Mouse (Mus musculus): ENCODE data around the gene Syne3.
A peak's percentile ranks its signal among the peaks of the same experiment; 100 is the strongest.

Gene Syne3

GRCm38 (mm10) chr12:104917927-104918326, 91.7 kb downstream of the Syne3 start:
- DNase-seq = no peak

GRCm38 (mm10) chr12:104917297-104917696, 92.3 kb downstream of the Syne3 start:
- no peak for DNase-seq

- DNase-seq = no peak
These were observed 92.8 kb downstream of the Syne3 start for GRCm38 (mm10) chr12:104916776-104917175.

GRCm38 (mm10) chr12:104915681-104916080, 93.9 kb downstream of the Syne3 start:
- DNase-seq = no peak

GRCm38 (mm10) chr12:104912990-104913389, 96.6 kb downstream of the Syne3 start:
- no peak for DNase-seq

- DNase-seq = no peak
These were observed 97.2 kb downstream of the Syne3 start for GRCm38 (mm10) chr12:104912281-104912933.

GRCm38 (mm10) chr12:104909750-104910149, 99.9 kb downstream of the Syne3 start:
- no peak for DNase-seq

GRCm38 (mm10) chr12:104908986-104909385, 100.6 kb downstream of the Syne3 start:
- DNase-seq = no peak

- DNase-seq = no peak
These were observed 101.4 kb downstream of the Syne3 start for GRCm38 (mm10) chr12:104908024-104908781.

- DNase-seq = no peak
These were observed 102.5 kb downstream of the Syne3 start for GRCm38 (mm10) chr12:104907133-104907532.

GRCm38 (mm10) chr12:104904138-104904537, 105.5 kb downstream of the Syne3 start:
- no peak for DNase-seq

- DNase-seq = no peak
These were observed 107.1 kb downstream of the Syne3 start for GRCm38 (mm10) chr12:104902392-104903053.

GRCm38 (mm10) chr12:104901320-104901719, 108.3 kb downstream of the Syne3 start:
- DNase-seq = no peak

- no peak for DNase-seq
These were observed 109.8 kb downstream of the Syne3 start for GRCm38 (mm10) chr12:104899835-104900234.

- no peak for DNase-seq
These were observed 110.4 kb downstream of the Syne3 start for GRCm38 (mm10) chr12:104899161-104899560.

GRCm38 (mm10) chr12:104898718-104899117, 110.9 kb downstream of the Syne3 start:
- peak; percentile 26 to 51 for DNase-seq

- no peak for DNase-seq
These were observed 112.5 kb downstream of the Syne3 start for GRCm38 (mm10) chr12:104897051-104897618.

- peak in 1 of 2 experiments; percentile 36 for DNase-seq
These were observed 113.0 kb downstream of the Syne3 start for GRCm38 (mm10) chr12:104896640-104897039.

- DNase-seq = no peak
These were observed 117.4 kb downstream of the Syne3 start for GRCm38 (mm10) chr12:104892245-104892644.

- DNase-seq = no peak
These were observed 119.5 kb downstream of the Syne3 start for GRCm38 (mm10) chr12:104890066-104890465.

GRCm38 (mm10) chr12:104886104-104886503, 123.5 kb downstream of the Syne3 start:
- DNase-seq = no peak

GRCm38 (mm10) chr12:104882533-104882932, 127.1 kb downstream of the Syne3 start:
- DNase-seq = no peak

GRCm38 (mm10) chr12:104882061-104882460, 127.5 kb downstream of the Syne3 start:
- DNase-seq = no peak
